Mouse (Mus musculus) telencephalon, adult 2 months (tissue): ENCODE measurements at regions not wholly inside any gene's neighbourhood (a gene's known extent, or its start where the extent isn't known, plus 50 kb on each side); places are given as distances from the start of the nearest gene placed in this dataset.

Source experiments
- DNase-seq: peaks from one replicate; pipeline ENCODE4 v3.0.0-alpha.2; 2011; ENCODE audit warnings: low read depth, low spot score

- no peak for DNase-seq
Observed at GRCm38 (mm10) chr10:3630763-3631223, 90.8 kb downstream of the Iyd start.

GRCm38 (mm10) chr10:3633871-3634496 is 93.9 kb downstream of the Iyd start:
- no peak for DNase-seq

GRCm38 (mm10) chr10:3644111-3644510 is 96.1 kb upstream of the Plekhg1 start:
- no peak for DNase-seq

- DNase-seq, result peak; percentile 58
Observed at GRCm38 (mm10) chr10:3645030-3645429, 95.1 kb upstream of the Plekhg1 start.

GRCm38 (mm10) chr10:3646151-3646910 is 93.8 kb upstream of the Plekhg1 start:
- DNase-seq, result no peak

GRCm38 (mm10) chr10:3647811-3648731 is 92.1 kb upstream of the Plekhg1 start:
- DNase-seq, result no peak

GRCm38 (mm10) chr10:3649983-3650382 is 90.2 kb upstream of the Plekhg1 start:
- no peak for DNase-seq

GRCm38 (mm10) chr10:3650561-3650960 is 89.6 kb upstream of the Plekhg1 start:
- no peak for DNase-seq

GRCm38 (mm10) chr10:3652522-3652921 is 87.6 kb upstream of the Plekhg1 start:
- DNase-seq, result no peak

GRCm38 (mm10) chr10:3656081-3656480 is 84.1 kb upstream of the Plekhg1 start:
- DNase-seq, result no peak

GRCm38 (mm10) chr10:3662156-3662555 is 78.0 kb upstream of the Plekhg1 start:
- no peak for DNase-seq

GRCm38 (mm10) chr10:3662571-3662970 is 77.6 kb upstream of the Plekhg1 start:
- DNase-seq, result no peak

- no peak for DNase-seq
Observed at GRCm38 (mm10) chr10:3663296-3663695, 76.9 kb upstream of the Plekhg1 start.

- no peak for DNase-seq
Observed at GRCm38 (mm10) chr10:3684481-3684880, 55.7 kb upstream of the Plekhg1 start.
